Mouse (Mus musculus) liver, embryonic 11.5 days (tissue): ENCODE results near the gene Arhgef2. TPM values are rescaled to one million over a fixed set of nuclear protein-coding genes. Genes with fewer than 3 reads are reported as not detected.
A peak's percentile ranks its signal among the peaks of the same experiment; 100 is the strongest.

ENCODE experiments used
- ATAC-seq: fragments of 200-750 bp; cut with Nextera tagmentation; replicated peaks from 2 replicates; pipeline ENCODE4 v1.8.0; 2017; ENCODE audit warnings: moderate number of reproducible peaks, mild to moderate bottlenecking, moderate TSS enrichment, moderate library complexity; ENCODE audit not compliant: low FRiP score
- DNase-seq: peaks from one replicate; pipeline ENCODE4 v3.0.0-alpha.2; 2017; ENCODE audit warnings: low spot score
- H3K27ac ChIP-seq: fragments of 300-500 bp; sonication (generic); 2 replicates; pipeline ENCODE4 v1.5.1; 2014; ENCODE audit warnings: mild to moderate bottlenecking, low read depth, low read length, control low read depth
- H3K27me3 ChIP-seq: fragments of 300-500 bp; sonication (generic); replicated peaks from 2 replicates; pipeline ENCODE4 v1.6.1; 2014; ENCODE audit warnings: low read length, mixed read lengths; ENCODE audit not compliant: control insufficient read depth, insufficient read depth
- H3K36me3 ChIP-seq: fragments of 300-500 bp; sonication (generic); 2 replicates; pipeline ENCODE4 v1.6.1; 2014; ENCODE audit warnings: mild to moderate bottlenecking, low read length, moderate library complexity, mixed read lengths; ENCODE audit not compliant: control insufficient read depth, insufficient read depth
- H3K4me1 ChIP-seq: fragments of 300-500 bp; sonication (generic); replicated peaks from 2 replicates; pipeline ENCODE4 v1.6.1; 2014; ENCODE audit warnings: low read length, mixed read lengths; ENCODE audit not compliant: control insufficient read depth, insufficient read depth
- H3K4me2 ChIP-seq: fragments of 300-500 bp; sonication (generic); 2 replicates; pipeline ENCODE4 v1.6.1; 2014; ENCODE audit warnings: mild to moderate bottlenecking, control low read depth, moderate library complexity
- H3K4me3 ChIP-seq: fragments of 300-500 bp; sonication (generic); 2 replicates; pipeline ENCODE4 v1.5.1; 2014; ENCODE audit warnings: low read depth, low read length, control low read depth
- H3K9ac ChIP-seq: fragments of 300-500 bp; sonication (generic); 2 replicates; pipeline ENCODE4 v1.6.1; 2014; ENCODE audit warnings: low read depth, low read length, control low read depth
- H3K9me3 ChIP-seq: fragments of 300-500 bp; sonication (generic); 2 replicates; pipeline ENCODE4 v1.6.1; 2016; ENCODE audit warnings: low read length, inconsistent platforms, mixed read lengths; ENCODE audit not compliant: control insufficient read depth
- WGBS: fragments of 180-500 bp; shearing (Covaris S2); extraction: QIAGEN DNeasy Blood & Tissue Kit; methylation state at CpG from one replicate; pipeline ENCODE4 v1.1.7; 2014; 5-methylcytosine and 5-hydroxymethylcytosine counted together
- polyA plus RNA-seq: library from polyadenylated mRNA; unstranded; fragments of >200 nt; fragmentation: Nextera tagmentation; extraction: Ambion mirVana; gene quantifications from 2 replicates; pipeline ENCODE4 v1.2.1, GENCODE M21; 2014

Arhgef2 gene
- polyA plus RNA-seq, 1 experiment from 2014 or later: 66.3 TPM

DNA sequence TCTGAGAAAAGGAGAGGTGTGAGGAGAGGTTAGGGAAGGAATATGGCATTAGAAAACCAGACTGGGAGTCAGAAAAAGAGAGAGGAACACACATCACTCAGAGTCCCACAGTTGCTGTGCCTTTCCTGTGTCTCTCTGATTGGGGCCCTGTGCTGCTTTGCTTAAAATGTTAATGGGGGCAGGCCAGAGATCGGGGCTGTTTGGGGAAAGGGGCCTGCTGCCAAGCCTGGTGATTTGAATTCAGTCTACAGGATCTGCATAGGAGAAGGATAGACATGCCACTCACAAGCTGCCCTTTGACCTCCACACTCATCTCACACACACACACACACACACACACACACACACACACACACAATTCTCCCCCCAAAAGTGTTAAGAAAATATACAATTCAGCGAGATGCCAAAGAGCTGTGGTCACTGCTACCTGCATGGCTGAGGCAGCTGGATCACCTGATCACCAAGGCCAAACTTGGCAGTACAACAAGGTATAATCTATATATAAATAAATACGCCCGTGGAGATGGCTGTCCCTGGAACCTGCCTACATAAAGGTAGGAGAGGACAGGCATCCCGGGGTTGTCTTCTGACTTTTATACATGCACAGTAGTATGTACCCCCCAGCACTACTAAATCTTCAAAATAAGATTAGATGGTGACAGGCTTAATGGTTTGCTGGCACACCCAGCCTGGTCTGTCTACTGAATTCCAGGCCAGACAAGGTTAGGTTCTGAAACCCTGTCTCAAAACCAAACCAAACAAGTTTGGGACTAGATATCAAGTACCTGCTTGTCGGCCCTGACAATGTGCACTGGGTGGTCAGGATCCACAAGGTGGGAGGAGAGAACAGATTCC is 48.0 kb downstream of the Arhgef2 start:
- H3K27ac ChIP-seq: no peak overlapping the region
- H3K9ac ChIP-seq: no peak overlapping the region
- 79% methylated on average over 6 of the region's 6 CpGs for WGBS
- H3K4me1 ChIP-seq: no peaks in the 10 kb centered on the region
- ATAC-seq (no peak), DNase-seq (no peak)
- no peaks in the 10 kb centered on the region for H3K36me3 ChIP-seq
- no peaks in the 10 kb centered on the region for H3K27me3 ChIP-seq
- no peak overlapping the region for H3K4me2 ChIP-seq
- no peaks in the 10 kb centered on the region for H3K9me3 ChIP-seq
- H3K4me3 ChIP-seq: no peak overlapping the region

DNA sequence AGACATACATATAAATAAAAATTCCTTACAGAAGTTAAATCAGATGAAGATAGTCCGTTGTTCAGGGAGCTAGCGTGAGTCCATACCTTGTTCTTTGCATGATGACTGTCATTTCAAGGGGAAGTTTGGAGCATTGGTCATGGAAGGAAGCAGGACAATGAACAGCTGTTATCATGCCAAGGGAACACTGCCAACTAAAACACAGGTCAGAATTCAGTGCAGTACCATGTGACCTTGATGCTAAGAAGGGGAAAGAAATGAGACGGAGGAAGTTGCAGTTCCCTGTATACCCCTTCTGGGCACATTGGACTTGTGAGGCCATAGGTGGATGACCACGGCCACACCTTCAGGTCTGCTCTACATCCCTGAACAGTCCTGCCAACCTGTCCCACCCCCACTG is 48.9 kb downstream of the Arhgef2 start:
- Histone ChIP-seq H3K27ac (no peak overlapping the region), H3K9me3 (no peaks in the 10 kb centered on the region), H3K36me3 (no peaks in the 10 kb centered on the region), H3K9ac (no peak overlapping the region), H3K4me2 (no peak overlapping the region), H3K4me1 (no peaks in the 10 kb centered on the region; the same call in 1 of the 2 replicates), H3K4me3 (no peak overlapping the region), H3K27me3 (no peaks in the 10 kb centered on the region)
- ATAC-seq: no peak
- WGBS: 76% methylated on average over 4 of the region's 4 CpGs
- no peak for DNase-seq

DNA sequence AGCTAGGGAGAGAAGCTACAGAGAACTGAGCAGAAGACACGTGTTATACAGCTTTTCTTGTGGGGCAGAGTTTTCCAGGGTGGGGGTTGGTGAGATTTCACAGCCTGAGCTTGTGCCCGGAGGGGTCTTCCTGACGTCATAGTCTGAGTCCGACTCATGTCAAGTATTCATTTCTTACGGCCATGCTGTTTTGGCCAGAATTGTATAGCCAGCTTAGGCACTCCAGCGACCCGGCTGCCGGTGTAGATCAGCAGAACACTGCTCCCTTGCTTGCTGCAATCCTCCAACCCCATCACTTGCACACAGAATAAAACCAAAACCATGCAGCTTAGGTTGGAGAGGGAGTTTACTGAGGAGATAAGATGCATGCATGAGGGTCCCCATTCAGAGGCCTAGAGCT is 49.9 kb downstream of the Arhgef2 start:
- WGBS: 77% methylated on average over 8 of the region's 8 CpGs
- DNase-seq: no peak

GRCm38 (mm10) chr3:88658441-88659127 is 52.8 kb downstream of the Arhgef2 start:
- H3K4me1 ChIP-seq: no peaks in the 10 kb centered on the region; the same call in 1 of the 2 replicates
- H3K36me3 ChIP-seq: no peaks in the 10 kb centered on the region
- H3K4me3 ChIP-seq: no peak overlapping the region
- ATAC-seq: no peak
- H3K9me3 ChIP-seq: no peaks in the 10 kb centered on the region
- H3K27ac ChIP-seq: no peak overlapping the region
- no peak overlapping the region for H3K9ac ChIP-seq
- 71% methylated on average over 5 of the region's 5 CpGs for WGBS
- no peak overlapping the region for H3K4me2 ChIP-seq
- DNase-seq: no peak
- H3K27me3 ChIP-seq: no peaks in the 10 kb centered on the region

More for the DNA sequence above, 49.9 kb downstream of the Arhgef2 start:
- H3K4me1 ChIP-seq: no peaks in the 10 kb centered on the region; the same call in 1 of the 2 replicates
- H3K9me3 ChIP-seq: no peaks in the 10 kb centered on the region
- H3K27me3 ChIP-seq: no peaks in the 10 kb centered on the region
- no peaks in the 10 kb centered on the region for H3K36me3 ChIP-seq
- H3K4me2 ChIP-seq: no peak overlapping the region
- H3K27ac ChIP-seq: no peak overlapping the region
- no peak for ATAC-seq
- no peak overlapping the region for H3K4me3 ChIP-seq
- no peak overlapping the region for H3K9ac ChIP-seq

DNA sequence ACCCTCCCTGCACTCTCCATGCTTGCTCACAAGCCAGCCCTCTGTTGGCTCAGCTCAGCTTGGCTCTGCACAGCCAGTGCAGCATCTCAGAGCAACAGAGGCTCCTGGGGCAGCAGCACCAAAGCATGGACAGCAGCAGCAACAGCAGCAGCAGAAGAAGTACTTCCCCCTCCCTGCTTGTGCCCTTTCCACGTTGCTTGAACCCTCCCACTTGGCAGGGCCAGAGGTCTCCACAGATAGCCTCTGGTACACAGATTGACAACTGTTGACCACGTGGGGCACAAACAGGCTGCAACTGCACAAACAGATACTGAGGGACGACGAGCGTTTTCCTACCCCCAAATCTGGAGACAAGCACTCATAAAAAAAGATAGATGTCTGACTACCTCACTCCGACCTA is 54.0 kb downstream of the Arhgef2 start:
- 25% methylated on average over 6 of the region's 6 CpGs for WGBS
- no peaks in the 10 kb centered on the region for H3K27me3 ChIP-seq
- no peaks in the 10 kb centered on the region; the same call in 1 of the 2 replicates for H3K4me1 ChIP-seq
- DNase-seq: no peak
- H3K4me2 ChIP-seq: no peak overlapping the region
- no peak for ATAC-seq
- no peaks in the 10 kb centered on the region for H3K9me3 ChIP-seq
- no peak overlapping the region for H3K9ac ChIP-seq
- H3K27ac ChIP-seq: no peak overlapping the region
- no peak overlapping the region for H3K4me3 ChIP-seq
- no peaks in the 10 kb centered on the region for H3K36me3 ChIP-seq

DNA sequence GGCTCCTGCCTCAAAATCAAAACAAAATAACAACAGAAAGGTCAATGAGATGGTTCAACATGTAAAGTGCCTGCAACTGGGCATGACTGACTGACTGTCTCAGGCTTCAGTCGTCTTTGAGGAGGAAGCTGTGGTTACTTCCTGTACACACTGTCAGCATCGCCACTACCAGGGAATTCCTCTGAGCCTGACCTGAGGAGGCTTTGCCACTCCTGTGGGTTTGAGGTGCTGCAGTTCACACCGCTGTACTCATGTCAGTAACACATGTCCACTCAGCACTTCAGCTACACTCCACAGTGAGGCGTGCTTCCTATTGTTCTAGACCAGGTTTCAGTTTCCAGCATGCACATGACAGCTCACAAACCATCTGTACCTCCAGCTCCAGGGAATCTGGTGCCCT is 58.3 kb downstream of the Arhgef2 start:
- WGBS: 56% methylated on average over 4 of the region's 4 CpGs
- no peak for ATAC-seq
- H3K4me1 ChIP-seq: no peaks in the 10 kb centered on the region; the same call in 1 of the 2 replicates
- H3K9me3 ChIP-seq: no peaks in the 10 kb centered on the region
- no peak overlapping the region for H3K4me2 ChIP-seq
- DNase-seq: no peak
- no peak overlapping the region for H3K4me3 ChIP-seq
- no peak overlapping the region for H3K9ac ChIP-seq
- H3K27me3 ChIP-seq: no peaks in the 10 kb centered on the region
- no peaks in the 10 kb centered on the region for H3K36me3 ChIP-seq
- H3K27ac ChIP-seq: no peak overlapping the region

DNA sequence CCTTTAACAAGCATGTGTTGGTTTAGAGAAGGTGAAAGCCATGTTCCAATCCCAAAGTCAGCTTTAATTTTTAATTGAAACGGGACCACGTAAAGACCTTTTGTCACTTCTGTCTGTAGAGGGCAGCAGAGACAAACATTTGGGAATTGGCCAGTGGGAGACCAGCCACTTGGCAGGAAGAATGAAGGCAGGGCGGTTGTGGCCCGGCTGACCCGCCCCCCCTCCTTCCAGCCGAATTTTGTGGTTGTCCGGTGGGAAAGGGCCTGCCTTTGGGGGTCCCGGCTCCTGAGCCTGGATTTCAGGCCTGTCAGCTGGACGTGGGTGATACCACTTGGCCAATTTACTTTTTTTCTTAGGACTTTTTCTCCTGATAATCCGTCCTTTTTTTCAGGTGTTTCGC is 71.6 kb downstream of the Arhgef2 start:
- Histone ChIP-seq H3K4me2 (peak overlapping the region; percentile 71), H3K36me3 (no peaks in the 10 kb centered on the region), H3K27me3 (no peaks in the 10 kb centered on the region), H3K27ac (no peak overlapping the region), H3K9ac (peak overlapping the region; percentile 46), H3K9me3 (no peaks in the 10 kb centered on the region), H3K4me3 (peak overlapping the region; percentile 40), H3K4me1 (no peaks in the 10 kb centered on the region)
- ATAC-seq: peak; percentile 58
- DNase-seq: peak; percentile 60
- WGBS: 13% methylated on average over 11 of the region's 11 CpGs

DNA sequence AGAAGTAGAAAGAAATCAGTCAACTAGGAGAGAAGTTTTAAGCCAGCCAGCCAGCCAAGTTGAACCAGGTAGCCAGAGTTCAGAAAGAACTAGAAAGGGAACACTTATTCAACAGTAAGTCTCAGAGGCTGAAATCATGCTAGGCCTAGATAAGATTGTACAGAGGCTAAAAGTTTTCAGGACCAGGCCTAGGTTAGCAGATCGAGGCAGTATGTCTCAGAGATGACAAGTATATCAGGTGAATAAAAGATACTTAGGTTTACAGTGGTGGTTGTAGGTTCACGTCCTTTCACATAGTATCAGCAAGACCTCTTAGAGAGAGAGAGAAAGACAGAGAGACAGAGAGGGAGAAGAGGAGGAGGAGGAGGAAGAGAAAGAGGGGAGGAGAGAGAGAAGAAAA is 78.0 kb downstream of the Arhgef2 start:
- ATAC-seq (no peak), DNase-seq (no peak)
- Histone ChIP-seq H3K27ac (no peak overlapping the region), H3K9ac (no peak overlapping the region), H3K36me3 (peaks cover 6% of the 10 kb centered on the region), H3K4me1 (peaks cover 13% of the 10 kb centered on the region), H3K27me3 (no peaks in the 10 kb centered on the region), H3K4me3 (no peak overlapping the region), H3K4me2 (no peak overlapping the region), H3K9me3 (no peaks in the 10 kb centered on the region)
- 69% methylated on average over 2 of the region's 2 CpGs for WGBS
